Mouse (Mus musculus): ENCODE results near the gene Sertad4.

GRCm38 (mm10) chr1:192832338-192832737 lies 23.2 kb downstream of the Sertad4 start:
- TF ChIP-seq POLR2A (IDR thresholded peaks at IDR 0.05; ENCODE audit: borderline replicate concordance, low read depth, low read length) = no peak
- no peak for TF ChIP-seq CTCF (IDR thresholded peaks at IDR 0.05; ENCODE audit: low read depth, low read length)

All from bone marrow macrophage, adult 2 months (primary cell).